Mouse (Mus musculus): Measurements from ENCODE around the gene Hmgb1. TPM values are rescaled to one million over a fixed set of nuclear protein-coding genes. Genes with fewer than 3 reads are reported as not detected.

The Hmgb1 gene
- polyA plus RNA-seq, 2 experiments = 577 to 1,456 TPM

GRCm38 (mm10) chr5:149092526-149092925, 91.8 kb downstream of the Hmgb1 start:
- DNase-seq (ENCODE audit: low spot score) (no peak), ATAC-seq (ENCODE audit: low FRiP score, low read depth) (no peak)
- H3K27ac ChIP-seq (replicated peaks; ENCODE audit: low read depth, low read length) = no peak overlapping the region
- H3K4me2 ChIP-seq (replicated peaks; ENCODE audit: low read depth, low read length, severe bottlenecking) = no peak overlapping the region
- TF ChIP-seq POLR2A (IDR thresholded peaks at IDR 0.05; ENCODE audit: borderline replicate concordance, extremely low read depth, insufficient read depth, insufficient read length) = no peak
- H3K27me3 ChIP-seq (ENCODE audit: control insufficient read depth, insufficient read depth, low read length) = no peaks in the 10 kb centered on the region
- H3K36me3 ChIP-seq (ENCODE audit: control insufficient read depth, insufficient read depth, low read length) = no peaks in the 10 kb centered on the region
- H3K4me3 ChIP-seq (replicated peaks; ENCODE audit: low read length) = no peak overlapping the region
- H3K9me3 ChIP-seq (ENCODE audit: control insufficient read depth, low read length) = no peaks in the 10 kb centered on the region
- 75% methylated on average over 4 of the region's 4 CpGs for WGBS
- H3K9ac ChIP-seq (ENCODE audit: low read depth, low read length, severe bottlenecking) = no peak overlapping the region
- H3K4me1 ChIP-seq (ENCODE audit: control insufficient read depth, insufficient read depth, low read length) = no peaks in the 10 kb centered on the region

DNA sequence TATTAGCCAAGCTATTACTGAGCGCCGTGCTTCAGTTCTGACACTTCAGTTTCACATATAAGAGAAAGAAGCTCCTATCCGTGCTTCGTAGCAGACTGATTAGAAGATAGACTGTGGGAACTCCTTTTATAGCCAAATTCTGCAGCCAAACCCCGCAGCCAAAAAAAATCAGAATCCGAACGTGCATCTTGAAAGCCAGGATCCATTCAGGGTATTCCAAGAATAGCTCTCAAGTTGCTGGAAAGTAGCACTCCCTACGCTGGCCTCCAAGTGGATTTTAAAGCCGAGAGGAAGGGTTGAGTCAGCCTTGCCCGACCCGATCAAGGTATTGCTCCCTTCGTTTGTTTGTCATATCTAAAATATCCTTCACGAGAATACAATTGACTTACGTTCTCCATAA, 93.0 kb downstream of the Hmgb1 start:
- TF ChIP-seq POLR2A (IDR thresholded peaks at IDR 0.05; ENCODE audit: borderline replicate concordance, extremely low read depth, insufficient read depth, insufficient read length) = no peak
- 87% methylated on average over 14 of the region's 14 CpGs for WGBS
- Histone ChIP-seq H3K9ac (ENCODE audit: low read depth, low read length, severe bottlenecking) (no peak overlapping the region), H3K4me1 (ENCODE audit: control insufficient read depth, insufficient read depth, low read length) (no peaks in the 10 kb centered on the region), H3K4me2 (replicated peaks; ENCODE audit: low read depth, low read length, severe bottlenecking) (no peak overlapping the region), H3K27ac (replicated peaks; ENCODE audit: low read depth, low read length) (no peak overlapping the region), H3K9me3 (ENCODE audit: control insufficient read depth, low read length) (no peaks in the 10 kb centered on the region), H3K36me3 (ENCODE audit: control insufficient read depth, insufficient read depth, low read length) (no peaks in the 10 kb centered on the region), H3K27me3 (ENCODE audit: control insufficient read depth, insufficient read depth, low read length) (no peaks in the 10 kb centered on the region), H3K4me3 (replicated peaks; ENCODE audit: low read length) (no peak overlapping the region)
- no peak for DNase-seq (ENCODE audit: low spot score)
- no peak for ATAC-seq (ENCODE audit: low FRiP score, low read depth)

DNA sequence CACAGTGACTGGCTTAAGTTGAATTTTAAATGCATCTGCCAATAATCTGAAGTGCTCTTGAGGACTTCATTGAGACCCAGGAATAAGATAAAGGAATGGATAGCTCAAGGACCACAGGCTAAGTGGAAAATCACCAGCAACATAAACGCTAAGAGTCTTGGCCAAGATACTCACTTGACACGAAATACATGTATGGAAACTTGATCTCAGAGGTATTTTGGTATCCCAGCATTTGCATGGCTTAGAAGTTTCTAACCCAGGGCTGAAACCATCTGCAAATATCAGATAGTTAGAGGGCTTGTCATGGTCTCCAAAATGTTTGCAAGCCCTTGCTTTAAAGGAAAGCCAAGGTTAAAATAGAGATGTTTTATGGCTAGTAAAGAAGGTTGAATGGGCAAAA, 94.4 kb downstream of the Hmgb1 start:
- H3K9me3 ChIP-seq (ENCODE audit: control insufficient read depth, low read length) = no peaks in the 10 kb centered on the region
- DNase-seq (ENCODE audit: low spot score) = no peak
- WGBS = 74% methylated on average over 2 of the region's 2 CpGs
- no peak overlapping the region for H3K4me3 ChIP-seq (replicated peaks; ENCODE audit: low read length)
- H3K27ac ChIP-seq (replicated peaks; ENCODE audit: low read depth, low read length) = no peak overlapping the region
- H3K9ac ChIP-seq (ENCODE audit: low read depth, low read length, severe bottlenecking) = no peak overlapping the region
- no peaks in the 10 kb centered on the region for H3K4me1 ChIP-seq (ENCODE audit: control insufficient read depth, insufficient read depth, low read length)
- H3K36me3 ChIP-seq (ENCODE audit: control insufficient read depth, insufficient read depth, low read length) = no peaks in the 10 kb centered on the region
- ATAC-seq (ENCODE audit: low FRiP score, low read depth) = no peak
- no peaks in the 10 kb centered on the region for H3K27me3 ChIP-seq (ENCODE audit: control insufficient read depth, insufficient read depth, low read length)
- no peak for TF ChIP-seq POLR2A (IDR thresholded peaks at IDR 0.05; ENCODE audit: borderline replicate concordance, extremely low read depth, insufficient read depth, insufficient read length)
- H3K4me2 ChIP-seq (replicated peaks; ENCODE audit: low read depth, low read length, severe bottlenecking) = no peak overlapping the region

DNA sequence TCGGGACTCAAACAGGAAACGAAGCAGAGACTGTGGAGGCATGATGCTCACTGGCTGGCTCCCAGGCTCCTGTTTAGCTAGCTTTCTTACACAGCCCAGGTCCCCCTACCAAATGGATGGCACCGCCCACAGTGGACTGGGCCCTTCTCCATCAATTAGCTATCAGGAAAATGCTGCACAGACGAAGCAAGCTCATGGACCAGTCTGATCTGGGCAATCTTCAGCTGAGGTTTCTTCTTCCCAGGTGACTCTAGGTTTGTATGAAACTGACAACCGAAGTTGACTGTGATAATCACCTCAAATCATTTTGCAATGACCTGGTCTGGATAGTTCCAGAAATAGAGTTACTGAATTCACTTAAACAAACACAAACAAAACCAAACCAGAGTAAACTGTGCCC, 94.8 kb downstream of the Hmgb1 start:
- no peak overlapping the region for H3K9ac ChIP-seq (ENCODE audit: low read depth, low read length, severe bottlenecking)
- H3K4me3 ChIP-seq (replicated peaks; ENCODE audit: low read length) = no peak overlapping the region
- no peaks in the 10 kb centered on the region for H3K36me3 ChIP-seq (ENCODE audit: control insufficient read depth, insufficient read depth, low read length)
- 90% methylated on average over 5 of the region's 5 CpGs for WGBS
- H3K4me1 ChIP-seq (ENCODE audit: control insufficient read depth, insufficient read depth, low read length) = no peaks in the 10 kb centered on the region
- ATAC-seq (ENCODE audit: low FRiP score, low read depth) (no peak), DNase-seq (ENCODE audit: low spot score) (no peak)
- no peaks in the 10 kb centered on the region for H3K9me3 ChIP-seq (ENCODE audit: control insufficient read depth, low read length)
- no peak for TF ChIP-seq POLR2A (IDR thresholded peaks at IDR 0.05; ENCODE audit: borderline replicate concordance, extremely low read depth, insufficient read depth, insufficient read length)
- H3K4me2 ChIP-seq (replicated peaks; ENCODE audit: low read depth, low read length, severe bottlenecking) = no peak overlapping the region
- H3K27me3 ChIP-seq (ENCODE audit: control insufficient read depth, insufficient read depth, low read length) = no peaks in the 10 kb centered on the region
- H3K27ac ChIP-seq (replicated peaks; ENCODE audit: low read depth, low read length) = no peak overlapping the region

DNA sequence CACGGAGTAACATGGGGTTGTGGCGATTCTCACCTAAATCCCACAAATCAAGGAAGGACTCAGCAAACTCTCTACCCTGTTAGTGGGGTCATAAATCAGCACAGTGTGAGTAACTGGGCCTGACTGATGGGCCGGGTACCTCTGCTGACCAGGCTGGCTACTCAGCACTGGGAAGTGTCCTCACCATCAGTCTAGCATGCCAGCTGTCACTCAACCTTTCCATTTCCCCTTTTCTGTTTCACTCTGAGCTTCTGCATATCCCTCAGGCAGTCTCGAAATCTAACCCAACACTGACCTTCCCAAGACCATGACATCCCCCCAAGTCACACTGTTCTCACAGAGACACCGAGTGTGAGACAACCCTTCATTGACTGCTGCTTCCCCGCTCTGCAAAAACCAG, 95.4 kb downstream of the Hmgb1 start:
- Histone ChIP-seq H3K27me3 (ENCODE audit: control insufficient read depth, insufficient read depth, low read length) (no peaks in the 10 kb centered on the region), H3K9me3 (ENCODE audit: control insufficient read depth, low read length) (no peaks in the 10 kb centered on the region), H3K9ac (ENCODE audit: low read depth, low read length, severe bottlenecking) (no peak overlapping the region), H3K4me2 (replicated peaks; ENCODE audit: low read depth, low read length, severe bottlenecking) (no peak overlapping the region), H3K4me3 (replicated peaks; ENCODE audit: low read length) (no peak overlapping the region), H3K36me3 (ENCODE audit: control insufficient read depth, insufficient read depth, low read length) (no peaks in the 10 kb centered on the region), H3K27ac (replicated peaks; ENCODE audit: low read depth, low read length) (no peak overlapping the region), H3K4me1 (ENCODE audit: control insufficient read depth, insufficient read depth, low read length) (no peaks in the 10 kb centered on the region)
- no peak for TF ChIP-seq POLR2A (IDR thresholded peaks at IDR 0.05; ENCODE audit: borderline replicate concordance, extremely low read depth, insufficient read depth, insufficient read length)
- no peak for DNase-seq (ENCODE audit: low spot score)
- no peak for ATAC-seq (ENCODE audit: low FRiP score, low read depth)
- WGBS = 76% methylated on average over 6 of the region's 6 CpGs

- no peak overlapping the region for H3K4me3 ChIP-seq (replicated peaks; ENCODE audit: low read length)
- H3K27me3 ChIP-seq (ENCODE audit: control insufficient read depth, insufficient read depth, low read length) = no peaks in the 10 kb centered on the region
- H3K9me3 ChIP-seq (ENCODE audit: control insufficient read depth, low read length) = no peaks in the 10 kb centered on the region
- no peak for TF ChIP-seq POLR2A (IDR thresholded peaks at IDR 0.05; ENCODE audit: borderline replicate concordance, extremely low read depth, insufficient read depth, insufficient read length)
- no peaks in the 10 kb centered on the region for H3K36me3 ChIP-seq (ENCODE audit: control insufficient read depth, insufficient read depth, low read length)
- no peak for ATAC-seq (ENCODE audit: low FRiP score, low read depth)
- DNase-seq (ENCODE audit: low spot score) = no peak
- H3K9ac ChIP-seq (ENCODE audit: low read depth, low read length, severe bottlenecking) = no peak overlapping the region
- no peak overlapping the region for H3K27ac ChIP-seq (replicated peaks; ENCODE audit: low read depth, low read length)
- no peak overlapping the region for H3K4me2 ChIP-seq (replicated peaks; ENCODE audit: low read depth, low read length, severe bottlenecking)
- WGBS = 73% methylated on average over 3 of the region's 3 CpGs
- H3K4me1 ChIP-seq (ENCODE audit: control insufficient read depth, insufficient read depth, low read length) = no peaks in the 10 kb centered on the region
Observed at GRCm38 (mm10) chr5:149088149-149088548, 96.1 kb downstream of the Hmgb1 start.

All from limb, embryonic 14.5 days (tissue).